Mouse (Mus musculus) forebrain, embryonic 11.5 days (tissue): Measurements from ENCODE around the gene Rgs6. TPM values are rescaled to one million over a fixed set of nuclear protein-coding genes. Genes with fewer than 3 reads are reported as not detected.

ENCODE experiments used
- ATAC-seq: fragments of 200-750 bp; cut with Nextera tagmentation; replicated peaks from 2 replicates; pipeline ENCODE4 v1.8.0; 2017; ENCODE audit warnings: moderate TSS enrichment; ENCODE audit not compliant: low FRiP score
- DNase-seq: peaks from one replicate; pipeline ENCODE4 v3.0.0-alpha.2; 2017; ENCODE audit warnings: low spot score
- H3K27ac ChIP-seq: fragments of 300-500 bp; sonication (generic); 2 replicates; pipeline ENCODE4 v1.5.1; 2014; ENCODE audit warnings: low read depth, low read length
- H3K27me3 ChIP-seq: fragments of 300-500 bp; sonication (generic); 2 replicates; pipeline ENCODE4 v1.6.1; 2014; ENCODE audit warnings: mild to moderate bottlenecking, low read length, mixed read lengths; ENCODE audit not compliant: control insufficient read depth, insufficient read depth
- H3K36me3 ChIP-seq: fragments of 300-500 bp; sonication (generic); 2 replicates; pipeline ENCODE4 v1.6.1; 2014; ENCODE audit warnings: mild to moderate bottlenecking, low read length, moderate library complexity, mixed read lengths; ENCODE audit not compliant: control insufficient read depth, insufficient read depth
- H3K4me1 ChIP-seq: fragments of 300-500 bp; sonication (generic); replicated peaks from 2 replicates; pipeline ENCODE4 v1.6.1; 2014; ENCODE audit warnings: low read length, mixed read lengths; ENCODE audit not compliant: control insufficient read depth, insufficient read depth
- H3K4me2 ChIP-seq: fragments of 300-500 bp; sonication (generic); 2 replicates; pipeline ENCODE4 v1.6.1; 2014; ENCODE audit warnings: low read depth, mild to moderate bottlenecking, low read length, moderate library complexity, mixed read lengths; ENCODE audit not compliant: severe bottlenecking
- H3K4me3 ChIP-seq: fragments of 300-500 bp; sonication (generic); 2 replicates; pipeline ENCODE4 v1.5.1; 2014; ENCODE audit warnings: low read depth, low read length
- H3K9ac ChIP-seq: fragments of 300-500 bp; sonication (generic); 2 replicates; pipeline ENCODE4 v1.6.1; 2014; ENCODE audit warnings: low read length
- H3K9me3 ChIP-seq: fragments of 300-500 bp; sonication (generic); 2 replicates; pipeline ENCODE4 v1.6.1; 2016; ENCODE audit warnings: low read length, mixed read lengths; ENCODE audit not compliant: control insufficient read depth
- WGBS: fragments of 180-500 bp; shearing (Covaris S2); extraction: QIAGEN DNeasy Blood & Tissue Kit; methylation state at CpG from one replicate; pipeline ENCODE4 v1.1.7; 2014; 5-methylcytosine and 5-hydroxymethylcytosine counted together
- polyA plus RNA-seq: library from polyadenylated mRNA; unstranded; fragments of >200 nt; fragmentation: Nextera tagmentation; extraction: Ambion mirVana; gene quantifications from 2 replicates; pipeline ENCODE4 v1.2.1, GENCODE M21; 2014

The Rgs6 gene
- polyA plus RNA-seq, 1 experiment from 2014 or later = 0.72 TPM

DNA sequence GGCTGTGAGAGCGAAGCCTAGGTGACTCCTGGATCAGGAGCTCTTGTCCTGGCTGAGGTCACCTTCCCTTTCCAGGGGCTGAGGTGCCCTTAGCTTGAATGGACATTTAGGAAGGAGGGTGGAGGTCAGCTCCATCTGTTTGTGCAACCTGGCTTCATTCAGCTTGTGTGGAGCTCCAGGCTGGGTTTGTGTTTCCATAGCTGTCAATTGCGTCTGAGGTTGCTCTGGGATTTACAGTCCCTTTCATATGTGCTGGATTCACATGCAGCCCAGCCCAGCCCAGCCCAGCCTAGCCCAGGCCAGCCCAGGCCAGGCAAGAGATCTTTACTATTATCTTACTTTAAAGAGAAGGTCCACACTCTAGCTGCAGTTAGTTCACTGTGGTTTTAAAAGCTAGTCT lies 163.8 kb downstream of the Rgs6 start:
- Histone ChIP-seq H3K4me2 (no peak overlapping the region), H3K27me3 (no peaks in the 10 kb centered on the region), H3K4me1 (no peaks in the 10 kb centered on the region), H3K9ac (no peak overlapping the region), H3K36me3 (no peaks in the 10 kb centered on the region), H3K4me3 (no peak overlapping the region), H3K27ac (no peak overlapping the region), H3K9me3 (no peaks in the 10 kb centered on the region)
- 78% methylated on average over 2 of the region's 2 CpGs for WGBS
- DNase-seq (no peak), ATAC-seq (no peak)

GRCm38 (mm10) chr12:82754501-82754900 lies 166.4 kb downstream of the Rgs6 start:
- DNase-seq = no peak

GRCm38 (mm10) chr12:82756756-82757155 lies 168.7 kb downstream of the Rgs6 start:
- 82% methylated on average over 6 of the region's 6 CpGs for WGBS
- DNase-seq = no peak
- no peak overlapping the region for H3K4me3 ChIP-seq
- H3K4me1 ChIP-seq = no peaks in the 10 kb centered on the region
- H3K9me3 ChIP-seq = no peaks in the 10 kb centered on the region
- H3K27me3 ChIP-seq = no peaks in the 10 kb centered on the region
- no peaks in the 10 kb centered on the region for H3K36me3 ChIP-seq
- no peak for ATAC-seq
- H3K9ac ChIP-seq = no peak overlapping the region
- H3K4me2 ChIP-seq = no peak overlapping the region
- H3K27ac ChIP-seq = no peak overlapping the region

More at GRCm38 (mm10) chr12:82754501-82754900, 166.4 kb downstream of the Rgs6 start:
- H3K9ac ChIP-seq = no peak overlapping the region
- H3K4me3 ChIP-seq = no peak overlapping the region
- H3K27me3 ChIP-seq = no peaks in the 10 kb centered on the region
- no peak for ATAC-seq
- H3K9me3 ChIP-seq = no peaks in the 10 kb centered on the region
- H3K36me3 ChIP-seq = no peaks in the 10 kb centered on the region
- no peak overlapping the region for H3K4me2 ChIP-seq
- 58% methylated on average over 3 of the region's 3 CpGs for WGBS
- no peaks in the 10 kb centered on the region for H3K4me1 ChIP-seq
- H3K27ac ChIP-seq = no peak overlapping the region

DNA sequence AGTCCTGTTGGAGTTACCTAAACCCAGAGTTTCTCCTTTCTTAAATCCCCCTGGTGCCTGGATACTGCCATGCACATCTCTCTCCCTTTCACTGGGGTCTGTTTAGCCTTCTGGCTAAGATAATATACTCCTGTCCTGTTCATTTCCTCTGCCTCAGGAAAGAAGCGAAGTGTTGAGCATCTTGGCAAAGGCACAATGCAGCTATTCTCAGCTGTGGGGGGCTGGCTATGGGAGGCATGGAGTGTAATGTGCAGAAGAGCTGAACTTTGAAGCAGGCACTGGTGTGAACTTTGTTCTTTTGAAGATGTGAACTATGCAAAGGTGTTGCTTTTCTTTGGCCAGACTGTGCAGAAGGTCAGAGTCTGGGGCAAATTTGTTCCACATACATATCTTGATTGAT lies 169.3 kb downstream of the Rgs6 start:
- Histone ChIP-seq H3K36me3 (no peaks in the 10 kb centered on the region), H3K27me3 (no peaks in the 10 kb centered on the region), H3K27ac (no peak overlapping the region), H3K9me3 (no peaks in the 10 kb centered on the region), H3K4me2 (no peak overlapping the region), H3K4me1 (no peaks in the 10 kb centered on the region), H3K4me3 (no peak overlapping the region), H3K9ac (no peak overlapping the region)
- DNase-seq (no peak), ATAC-seq (no peak)
- 79% methylated on average over 1 of the region's 1 CpGs for WGBS

DNA sequence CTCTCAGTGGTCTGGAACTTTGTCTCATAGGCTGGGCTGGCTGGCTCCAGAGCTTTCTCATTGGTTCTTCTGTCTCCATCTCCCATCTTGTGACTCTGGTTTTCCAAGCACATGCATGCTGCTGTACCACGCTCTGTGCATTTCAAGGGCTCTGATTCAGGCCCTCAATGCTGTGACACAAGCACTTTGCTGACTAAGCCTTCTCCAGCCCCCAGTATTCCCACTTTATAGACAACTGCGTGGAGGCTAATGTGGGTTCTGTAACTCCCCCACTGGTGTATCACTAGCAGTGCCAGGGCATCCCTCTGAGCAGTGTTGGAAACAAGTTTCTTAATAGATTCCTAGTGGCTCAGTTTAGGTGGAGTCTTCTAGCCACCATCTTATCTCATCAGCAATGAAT lies 174.0 kb downstream of the Rgs6 start:
- no peaks in the 10 kb centered on the region for H3K4me1 ChIP-seq

GRCm38 (mm10) chr12:82768726-82769125 lies 180.6 kb downstream of the Rgs6 start:
- 93% methylated on average over 3 of the region's 3 CpGs for WGBS
- no peak overlapping the region for H3K4me3 ChIP-seq
- ATAC-seq = no peak
- no peak overlapping the region for H3K9ac ChIP-seq
- no peaks in the 10 kb centered on the region for H3K4me1 ChIP-seq
- no peak overlapping the region for H3K4me2 ChIP-seq
- H3K9me3 ChIP-seq = no peaks in the 10 kb centered on the region
- H3K27me3 ChIP-seq = no peaks in the 10 kb centered on the region
- DNase-seq = no peak
- no peaks in the 10 kb centered on the region for H3K36me3 ChIP-seq
- no peak overlapping the region for H3K27ac ChIP-seq

More for the DNA sequence above, 174.0 kb downstream of the Rgs6 start:
- DNase-seq = no peak
- Histone ChIP-seq H3K9me3 (no peaks in the 10 kb centered on the region), H3K4me2 (no peak overlapping the region), H3K27me3 (no peaks in the 10 kb centered on the region), H3K36me3 (no peaks in the 10 kb centered on the region), H3K27ac (no peak overlapping the region), H3K4me3 (no peak overlapping the region), H3K9ac (no peak overlapping the region)
- ATAC-seq = no peak
- 87% methylated on average over 2 of the region's 2 CpGs for WGBS

DNA sequence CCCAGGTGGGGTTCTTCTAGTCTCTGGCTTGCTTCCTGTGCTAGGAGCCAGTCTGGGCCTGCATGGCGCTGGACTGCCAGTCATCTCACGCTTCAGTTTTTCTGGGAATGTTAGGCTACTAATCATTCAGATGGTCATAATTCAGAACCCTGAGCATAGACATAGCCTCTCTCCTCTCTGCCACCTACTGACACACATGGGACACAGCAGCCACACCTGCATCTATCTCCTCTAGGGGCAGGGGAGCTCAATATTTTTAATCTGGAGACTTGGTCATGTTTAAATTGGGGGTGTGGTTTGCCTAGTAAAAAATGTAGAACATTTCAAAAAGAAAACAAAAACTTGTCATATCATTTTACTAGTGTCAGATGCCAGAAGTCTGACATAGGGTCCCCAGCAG lies 184.1 kb downstream of the Rgs6 start:
- Histone ChIP-seq H3K4me3 (no peak overlapping the region), H3K27me3 (no peaks in the 10 kb centered on the region), H3K9ac (no peak overlapping the region), H3K36me3 (no peaks in the 10 kb centered on the region), H3K27ac (no peak overlapping the region), H3K4me2 (no peak overlapping the region), H3K4me1 (no peaks in the 10 kb centered on the region), H3K9me3 (no peaks in the 10 kb centered on the region)
- WGBS = 98% methylated on average over 2 of the region's 2 CpGs
- DNase-seq (no peak), ATAC-seq (no peak)

DNA sequence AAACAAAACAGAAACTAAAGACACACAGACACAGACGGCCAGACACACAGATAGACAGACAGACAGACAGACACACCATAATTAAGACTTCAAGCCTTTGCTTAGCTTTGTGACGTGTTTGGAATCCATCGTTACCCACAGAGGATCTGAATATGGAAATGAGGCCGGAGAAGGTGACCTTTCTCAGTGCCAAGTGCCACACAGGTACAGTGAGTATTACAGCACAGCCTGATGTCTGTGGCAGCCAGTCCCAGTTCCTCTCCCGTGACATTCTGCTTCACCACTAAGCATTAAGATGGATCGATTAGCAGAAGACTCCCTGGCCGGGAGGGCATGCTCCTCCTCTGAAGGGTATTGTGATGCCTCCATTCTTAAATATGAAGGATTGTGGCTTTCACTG lies 186.5 kb downstream of the Rgs6 start:
- no peak for ATAC-seq
- 82% methylated on average over 7 of the region's 7 CpGs for WGBS

DNA sequence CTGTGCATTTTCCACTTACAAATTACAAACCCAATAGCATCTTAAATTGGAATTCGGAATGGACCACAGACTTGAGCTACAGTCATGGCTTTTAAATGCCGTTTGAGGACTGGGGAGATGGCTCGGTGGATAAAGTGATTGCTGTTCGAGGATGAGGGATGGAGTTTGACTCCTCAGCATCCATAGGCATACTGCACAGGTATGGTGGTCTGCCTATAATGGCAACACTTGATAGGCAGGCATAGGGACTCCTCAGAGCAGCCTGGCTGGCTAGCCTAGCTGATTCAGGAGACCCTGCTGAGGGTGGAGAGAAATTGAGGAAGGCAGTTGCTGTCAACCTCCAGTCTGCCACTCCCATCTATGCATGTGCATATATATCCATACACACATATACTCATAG lies 188.6 kb downstream of the Rgs6 start:
- no peak overlapping the region for H3K4me2 ChIP-seq
- H3K9ac ChIP-seq = no peak overlapping the region
- no peaks in the 10 kb centered on the region for H3K36me3 ChIP-seq
- 89% methylated on average over 4 of the region's 4 CpGs for WGBS
- no peaks in the 10 kb centered on the region for H3K9me3 ChIP-seq
- H3K27me3 ChIP-seq = no peaks in the 10 kb centered on the region
- no peak overlapping the region for H3K27ac ChIP-seq
- DNase-seq = no peak
- no peak for ATAC-seq
- no peaks in the 10 kb centered on the region for H3K4me1 ChIP-seq
- H3K4me3 ChIP-seq = no peak overlapping the region

More for the DNA sequence above, 186.5 kb downstream of the Rgs6 start:
- Histone ChIP-seq H3K36me3 (no peaks in the 10 kb centered on the region), H3K27me3 (no peaks in the 10 kb centered on the region), H3K4me3 (no peak overlapping the region), H3K27ac (no peak overlapping the region), H3K4me2 (no peak overlapping the region), H3K9me3 (no peaks in the 10 kb centered on the region), H3K4me1 (no peaks in the 10 kb centered on the region), H3K9ac (no peak overlapping the region)
- no peak for DNase-seq
